Mouse (Mus musculus) bone marrow macrophage, adult 2 months (primary cell): ENCODE data around the gene Hnrnpul2. TPM values are rescaled to one million over a fixed set of nuclear protein-coding genes. Genes with fewer than 3 reads are reported as not detected.
A peak's percentile ranks its signal among the peaks of the same experiment; 100 is the strongest.

ENCODE experiments used
- H3K27ac ChIP-seq: 2 replicates; pipeline ENCODE4 v1.5.1; 2012; ENCODE audit warnings: low read depth, low read length; ENCODE audit not compliant: insufficient read depth
- H3K4me1 ChIP-seq: 2 replicates; pipeline ENCODE4 v1.6.1; 2012; ENCODE audit warnings: low read length; ENCODE audit not compliant: control insufficient read depth, insufficient read depth
- H3K4me3 ChIP-seq: 2 replicates; pipeline ENCODE4 v1.5.1; 2012; ENCODE audit warnings: mild to moderate bottlenecking, low read length, moderate library complexity; ENCODE audit not compliant: insufficient read depth
- CTCF ChIP-seq: IDR thresholded peaks from 2 replicates; pipeline ENCODE4 v1.5.1; 2012; ENCODE audit warnings: low read depth, mild to moderate bottlenecking, low read length, moderate library complexity
- POLR2A ChIP-seq: IDR thresholded peaks from 2 replicates; pipeline ENCODE4 v1.6.1; 2012; ENCODE audit warnings: mild to moderate bottlenecking, low read depth, low read length, borderline replicate concordance
- polyA plus RNA-seq: library from polyadenylated mRNA; stranded (reverse); fragments of >200 nt; gene quantifications from 2 replicates; pipeline ENCODE4 v1.2.4, GENCODE M21; 2012; ENCODE audit not compliant: missing spikeins, insufficient read depth, insufficient read length

The Hnrnpul2 gene
- polyA plus RNA-seq, 1 experiment = 102 TPM

GRCm38 (mm10) chr19:8789171-8789570, 30.6 kb upstream of the Hnrnpul2 start:
- Histone ChIP-seq H3K27ac (no peak overlapping the region), H3K4me3 (no peak overlapping the region), H3K4me1 (peaks cover 5% of the 10 kb centered on the region)
- no peak for TF ChIP-seq CTCF
- no peak for TF ChIP-seq POLR2A

DNA sequence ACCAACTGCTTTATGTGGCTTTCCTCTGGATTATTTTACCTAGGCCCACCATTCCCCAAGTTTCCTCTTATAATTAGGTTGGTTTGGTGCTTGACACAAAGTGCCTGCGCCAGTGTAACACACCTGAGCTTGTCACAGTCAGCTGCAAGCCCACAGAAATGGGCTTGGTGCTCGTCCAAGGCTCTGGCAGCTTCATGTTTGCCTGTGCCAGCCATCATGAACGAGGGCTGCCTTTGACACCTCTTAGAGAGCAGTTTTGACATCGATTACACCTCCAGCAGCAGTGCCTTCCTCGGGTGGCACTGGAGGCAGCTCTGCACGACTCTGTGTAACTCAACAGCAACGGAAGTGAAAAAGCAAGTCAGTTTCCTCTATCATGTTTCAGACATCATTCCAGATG, 29.6 kb upstream of the Hnrnpul2 start:
- Histone ChIP-seq H3K27ac (no peak overlapping the region), H3K4me1 (peaks cover 3% of the 10 kb centered on the region), H3K4me3 (no peak overlapping the region)
- TF ChIP-seq CTCF = no peak
- TF ChIP-seq POLR2A = no peak

DNA sequence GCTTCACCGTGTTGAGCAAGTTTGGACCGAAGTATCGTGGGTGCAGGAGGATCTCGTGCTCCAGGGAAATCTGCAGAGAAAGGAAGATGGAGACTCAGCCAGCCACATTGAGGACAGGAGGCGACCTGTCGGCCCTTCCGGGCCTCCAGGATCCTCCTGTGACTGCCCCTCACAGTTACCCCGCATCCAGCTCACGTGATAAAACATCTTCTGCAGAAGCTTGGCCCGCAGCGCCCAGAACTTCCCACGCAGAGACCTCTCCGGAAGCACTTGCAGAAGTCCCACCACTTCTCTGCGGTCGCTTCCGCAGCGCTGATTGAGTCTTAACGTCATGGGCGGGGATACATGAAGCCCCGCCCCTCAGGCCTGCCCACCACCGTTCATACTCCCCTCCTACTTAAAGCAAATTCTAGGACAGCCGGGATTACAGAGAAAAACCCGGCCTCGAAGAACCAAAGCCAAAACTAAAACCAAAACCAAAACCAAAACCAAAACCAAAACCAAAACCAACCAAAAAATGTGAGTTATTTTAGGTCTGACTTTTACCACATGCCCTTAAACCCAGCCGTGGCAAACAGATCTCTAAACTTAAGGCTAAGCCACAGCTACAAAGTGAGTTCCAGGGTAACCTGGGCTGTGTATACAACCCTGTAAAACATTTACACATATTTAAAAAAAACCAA, 21.4 kb upstream of the Hnrnpul2 start, which contains the start of gene Polr2g:
Gene Polr2g (minus strand): TSS at position 314 of the 683 bp plus-strand sequence.
- TF ChIP-seq CTCF (no peak), POLR2A (peak; percentile 35; the same call in 1 of the 2 replicates)
- Histone ChIP-seq H3K4me1 (peaks cover 16% of the 10 kb centered on the region), H3K27ac (peak within 1 kb of the TSS; percentile 63), H3K4me3 (peak within 1 kb of the TSS; percentile 90)

DNA sequence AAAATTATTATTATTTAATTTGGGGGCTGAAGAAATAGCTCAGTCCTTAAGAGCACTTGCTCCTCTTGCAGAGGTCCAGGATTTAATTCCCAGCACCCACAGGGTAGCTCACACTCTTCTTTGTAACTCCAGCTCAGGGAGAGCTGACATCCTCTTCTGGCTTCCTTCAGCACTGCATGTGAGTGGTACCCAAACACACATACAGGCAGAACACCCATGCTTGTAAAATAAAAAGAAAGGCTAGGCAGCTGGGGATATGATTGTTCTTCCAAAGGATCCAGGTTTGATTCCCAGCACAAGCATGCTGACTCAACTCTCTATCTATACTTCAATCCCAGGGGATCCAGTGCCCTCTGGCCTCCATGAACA, 20.9 kb upstream of the Hnrnpul2 start:
- H3K4me1 ChIP-seq = peaks cover 21% of the 10 kb centered on the region
- H3K4me3 ChIP-seq = peak overlapping the region; percentile 90; the same call in 1 of the 2 replicates
- TF ChIP-seq CTCF (no peak), POLR2A (no peak)

GRCm38 (mm10) chr19:8802130-8802821, 17.5 kb upstream of the Hnrnpul2 start, which contains the start of gene Zbtb3:
Gene Zbtb3 (plus strand): TSS chr19:8802555.
- Histone ChIP-seq H3K4me3 (peak within 1 kb of the TSS; percentile 69), H3K27ac (peak within 1 kb of the TSS; percentile 59), H3K4me1 (peaks cover 27% of the 10 kb centered on the region)
- 0 out of 2 replicates have a peak, but pooled peaks have one; percentile 32 for TF ChIP-seq POLR2A
- no peak for TF ChIP-seq CTCF

More for the DNA sequence above, 20.9 kb upstream of the Hnrnpul2 start:
- H3K27ac ChIP-seq = peak overlapping the region; percentile 11; the same call in 1 of the 2 replicates

DNA sequence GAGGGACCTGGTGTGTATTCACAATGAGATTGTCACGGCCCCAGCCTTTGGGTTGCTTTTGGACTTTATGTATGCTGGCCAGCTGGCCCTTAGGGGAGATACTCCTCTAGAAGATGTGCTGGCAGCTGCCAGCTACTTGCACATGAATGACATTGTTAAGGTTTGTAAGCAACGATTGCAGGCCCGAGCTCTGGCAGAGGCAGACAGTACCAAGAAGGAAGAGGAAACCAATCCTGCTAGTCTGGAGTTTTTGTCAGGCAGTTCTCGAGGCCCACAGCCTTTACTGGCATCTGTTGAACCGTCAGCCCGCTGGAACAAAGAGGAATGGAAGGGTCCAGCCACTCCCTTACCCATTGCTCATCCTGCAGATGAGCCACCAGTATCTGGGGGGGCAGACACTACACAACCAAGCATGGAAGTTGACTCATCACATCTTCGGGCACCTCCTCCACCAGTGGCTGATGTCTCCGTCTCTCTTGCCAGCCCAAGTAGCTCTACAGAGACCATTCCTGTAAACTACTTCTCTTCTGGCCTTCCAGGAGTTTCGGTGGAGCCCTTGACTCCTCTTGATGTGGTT, 16.5 kb upstream of the Hnrnpul2 start:
- Histone ChIP-seq H3K27ac (peak overlapping the region; percentile 14; the same call in 1 of the 2 replicates), H3K4me1 (peaks cover 27% of the 10 kb centered on the region), H3K4me3 (peak overlapping the region; percentile 69; the same call in 1 of the 2 replicates)
- no peak for TF ChIP-seq CTCF
- TF ChIP-seq POLR2A = no peak

DNA sequence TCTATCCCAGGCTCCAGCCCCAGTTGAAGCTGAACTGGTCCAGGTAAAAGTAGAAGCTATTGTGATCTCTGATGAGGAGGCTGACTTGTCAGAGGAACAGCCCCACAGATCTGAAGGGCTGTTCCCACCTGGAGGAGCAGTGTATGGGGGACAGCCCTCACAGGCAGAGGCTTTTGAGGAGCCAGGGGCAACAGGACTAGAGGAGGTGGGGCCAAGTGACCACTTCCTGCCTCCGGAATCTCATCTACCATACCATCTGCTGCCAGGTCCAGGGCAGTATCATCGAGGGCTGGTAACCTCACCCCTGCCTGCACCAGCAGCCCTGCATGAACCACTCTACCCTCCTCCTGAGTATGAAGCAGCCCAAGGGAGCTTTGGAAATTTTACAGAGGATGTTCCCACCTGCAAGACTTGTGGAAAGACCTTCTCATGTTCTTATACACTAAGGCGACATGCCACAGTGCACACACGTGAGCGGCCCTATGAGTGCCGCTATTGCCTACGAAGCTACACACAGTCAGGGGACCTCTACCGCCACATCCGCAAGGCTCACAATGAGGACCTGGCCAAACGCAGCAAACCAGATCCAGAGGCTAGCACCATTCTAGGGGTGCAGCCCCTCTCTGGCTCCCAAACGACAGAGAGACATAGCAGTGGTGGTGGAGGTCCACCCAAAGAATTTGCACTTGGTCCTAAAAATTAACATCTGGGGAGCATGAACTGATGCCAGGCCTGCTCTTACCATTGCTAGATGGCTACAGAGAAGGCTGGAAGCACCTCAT, 15.7 kb upstream of the Hnrnpul2 start:
- TF ChIP-seq POLR2A = no peak
- no peak for TF ChIP-seq CTCF
- no peak overlapping the region for H3K27ac ChIP-seq
- no peak overlapping the region for H3K4me3 ChIP-seq
- H3K4me1 ChIP-seq = peaks cover 25% of the 10 kb centered on the region

DNA sequence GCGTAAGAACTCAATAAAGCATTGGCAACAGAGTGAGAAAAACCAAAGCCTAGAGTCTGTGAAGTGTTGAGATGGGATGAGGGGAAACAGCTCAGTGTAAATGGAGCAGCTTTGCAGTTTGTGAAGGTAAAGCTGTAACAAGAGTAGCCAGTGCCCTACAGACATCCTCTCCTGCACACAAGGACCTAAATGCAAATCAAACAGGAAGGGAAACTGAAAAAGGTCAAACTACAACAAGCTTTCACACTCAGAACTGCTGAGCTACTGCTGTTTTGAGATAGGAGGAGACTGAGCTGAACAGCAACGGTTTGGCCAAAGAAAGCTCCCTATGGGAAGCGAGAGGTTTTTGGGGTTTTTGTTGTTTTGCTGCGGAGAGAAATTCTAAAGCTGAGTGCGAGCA, 13.0 kb upstream of the Hnrnpul2 start:
- H3K27ac ChIP-seq = peak overlapping the region; percentile 36
- H3K4me3 ChIP-seq = no peak overlapping the region
- peaks cover 25% of the 10 kb centered on the region for H3K4me1 ChIP-seq

GRCm38 (mm10) chr19:8815812-8816211, 4.0 kb upstream of the Hnrnpul2 start:
- Histone ChIP-seq H3K4me3 (no peak overlapping the region), H3K27ac (no peak overlapping the region), H3K4me1 (peaks cover 13% of the 10 kb centered on the region)
- no peak for TF ChIP-seq CTCF
- no peak for TF ChIP-seq POLR2A

More for the DNA sequence above, 13.0 kb upstream of the Hnrnpul2 start:
- TF ChIP-seq CTCF (no peak), POLR2A (no peak)
